Mouse (Mus musculus) lung, postnatal 10 days (tissue): ENCODE measurements at regions not wholly inside any gene's neighbourhood (a gene's known extent, or its start where the extent isn't known, plus 50 kb on each side); places are given as distances from the start of the nearest gene placed in this dataset.

Experiments
- DNase-seq: peaks from one replicate; pipeline ENCODE4 v3.0.0; 2021

DNA sequence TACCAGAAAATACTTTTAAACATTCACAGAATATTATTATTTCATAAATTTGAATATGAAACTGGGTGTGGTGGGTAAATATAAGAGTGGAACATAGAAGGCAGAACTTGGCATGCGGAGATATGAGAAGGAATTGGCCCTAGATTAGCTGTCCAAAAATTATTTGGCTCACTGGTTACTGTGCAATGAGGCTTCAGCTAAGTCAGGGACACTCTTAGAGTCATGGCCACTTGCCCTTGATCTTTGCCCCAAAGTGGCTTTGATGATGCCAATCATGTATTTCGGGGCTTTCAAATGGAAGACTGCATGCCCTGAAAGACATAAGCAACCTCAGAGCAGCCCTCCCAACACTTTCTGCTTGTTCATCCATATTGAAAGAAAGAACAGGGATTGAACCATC, 76.9 kb downstream of the Pxdc1 start:
- DNase-seq, result no peak

DNA sequence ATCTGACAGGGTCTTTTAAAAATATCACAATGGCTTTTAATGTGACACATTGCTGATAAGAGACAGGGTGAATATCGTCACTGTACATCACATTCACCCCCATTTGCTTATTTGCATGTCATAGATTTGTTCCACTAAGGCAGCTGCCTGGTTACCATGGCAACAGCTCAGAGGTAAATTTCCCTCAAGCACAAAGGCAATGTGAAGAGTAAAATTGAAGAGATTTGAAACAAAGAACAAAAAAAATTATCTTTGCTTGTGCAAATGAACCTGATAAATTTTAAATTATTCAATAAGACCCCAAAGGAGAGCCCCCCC, 77.3 kb downstream of the Pxdc1 start:
- DNase-seq, result no peak

DNA sequence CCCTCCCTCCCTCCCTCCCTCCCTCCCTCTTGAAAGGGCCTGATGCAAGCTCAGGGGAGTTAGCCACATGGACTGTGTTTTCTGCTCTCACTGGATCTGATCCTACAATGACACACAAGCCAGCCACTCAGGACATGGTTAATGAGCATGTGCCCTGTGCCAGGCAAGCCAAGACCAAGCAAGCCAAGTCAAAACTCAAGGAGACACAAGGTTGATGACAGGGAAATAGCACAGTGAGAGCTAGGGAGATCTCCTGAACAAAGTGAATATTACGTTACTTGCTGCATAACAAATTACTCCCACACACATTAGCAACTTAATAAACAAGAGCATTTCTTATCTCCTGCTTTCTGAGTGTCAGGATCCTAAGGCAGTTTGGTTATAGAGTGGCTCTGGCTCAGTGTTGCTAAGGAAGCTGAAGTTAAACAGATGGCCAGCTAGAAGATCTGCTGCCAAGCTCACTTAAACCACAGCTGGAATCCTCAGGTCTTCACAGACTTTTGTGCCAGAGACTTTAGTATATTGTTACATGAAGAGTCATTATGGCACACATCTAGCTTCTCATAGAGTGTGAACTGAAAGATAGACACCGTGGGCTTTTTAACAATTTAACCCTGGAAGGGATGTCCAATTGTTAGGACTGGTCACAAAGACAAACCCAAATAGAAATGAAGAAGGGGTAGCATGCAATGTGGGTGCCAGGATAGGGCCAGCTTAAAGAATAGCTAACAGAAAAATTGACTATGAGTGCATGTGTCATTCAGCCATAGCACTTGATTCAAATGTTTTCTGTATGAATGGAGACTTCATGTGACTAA, 77.9 kb downstream of the Pxdc1 start:
- peak; percentile 31 for DNase-seq

DNA sequence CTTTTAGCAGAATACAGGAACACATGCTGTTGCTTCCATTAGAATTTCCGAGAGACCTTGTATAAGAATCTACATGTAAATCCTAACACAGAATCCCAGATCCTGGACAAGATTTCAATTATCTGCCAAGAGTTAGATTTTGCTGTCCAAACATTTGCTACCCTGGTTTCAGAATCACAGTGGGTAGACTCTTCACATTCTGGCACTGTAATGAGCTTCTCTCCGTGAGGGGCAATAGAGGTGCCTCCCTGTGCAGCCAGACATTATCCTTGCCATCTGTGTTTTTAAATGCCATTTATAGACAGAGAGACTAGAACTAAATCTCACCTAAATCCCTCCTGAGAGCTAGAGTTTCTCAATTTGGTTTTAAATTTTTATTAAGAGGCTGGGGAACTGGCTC, 84.0 kb downstream of the Pxdc1 start:
- DNase-seq, result no peak

DNA sequence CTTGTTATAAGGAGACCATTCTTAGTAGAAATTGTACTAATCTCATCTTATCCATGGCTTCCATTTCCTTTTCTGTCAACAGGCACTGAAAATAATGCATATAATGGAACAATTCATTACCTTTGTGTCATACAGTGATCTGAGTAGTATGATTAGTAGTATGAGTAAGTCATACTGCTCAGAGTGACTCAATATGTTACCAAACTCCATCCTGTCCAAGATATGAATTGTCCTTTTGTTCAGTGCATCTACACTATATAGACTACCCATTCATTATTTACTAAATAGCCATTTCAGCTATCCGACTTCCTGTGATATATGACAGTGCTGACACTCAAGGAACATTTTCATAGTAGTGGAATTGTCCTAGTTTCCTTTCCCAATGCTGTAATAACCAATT, 86.6 kb downstream of the Pxdc1 start:
- no peak for DNase-seq

DNA sequence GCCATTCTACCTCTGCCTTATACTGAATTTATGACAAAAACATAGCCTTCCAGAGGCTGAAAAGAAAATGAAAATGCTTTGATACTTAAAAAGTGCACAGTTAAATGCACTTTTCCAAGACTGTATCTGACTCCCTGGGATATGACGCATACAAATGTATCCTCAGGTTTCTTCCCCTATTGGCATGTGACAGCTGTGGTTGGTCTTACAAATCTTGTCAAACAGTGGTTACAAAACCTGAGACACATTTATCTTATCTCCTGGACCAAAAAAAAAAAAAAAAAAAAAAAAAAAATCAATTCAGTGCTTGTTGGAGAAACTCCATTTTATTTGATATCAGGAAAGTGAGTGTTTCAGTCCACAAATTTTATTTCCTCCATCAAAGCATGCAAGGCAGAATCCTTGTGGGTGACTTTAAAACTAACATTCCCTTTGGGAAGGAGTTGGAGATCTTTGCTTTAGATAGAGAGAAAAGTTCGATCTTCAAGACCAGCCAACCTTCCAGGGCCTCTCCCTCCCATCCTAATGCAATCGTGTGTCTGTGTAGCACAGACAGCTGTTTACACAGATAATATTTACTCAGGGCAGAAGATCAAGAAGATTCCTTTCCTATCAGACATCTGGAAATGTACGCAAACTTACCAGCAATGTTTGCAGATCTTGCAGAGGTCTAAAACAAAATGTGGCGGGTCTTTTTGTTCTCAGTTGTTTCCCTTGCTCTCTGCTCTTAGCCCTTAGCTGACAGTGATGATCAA, 103.0 kb downstream of the Pxdc1 start:
- no peak for DNase-seq

DNA sequence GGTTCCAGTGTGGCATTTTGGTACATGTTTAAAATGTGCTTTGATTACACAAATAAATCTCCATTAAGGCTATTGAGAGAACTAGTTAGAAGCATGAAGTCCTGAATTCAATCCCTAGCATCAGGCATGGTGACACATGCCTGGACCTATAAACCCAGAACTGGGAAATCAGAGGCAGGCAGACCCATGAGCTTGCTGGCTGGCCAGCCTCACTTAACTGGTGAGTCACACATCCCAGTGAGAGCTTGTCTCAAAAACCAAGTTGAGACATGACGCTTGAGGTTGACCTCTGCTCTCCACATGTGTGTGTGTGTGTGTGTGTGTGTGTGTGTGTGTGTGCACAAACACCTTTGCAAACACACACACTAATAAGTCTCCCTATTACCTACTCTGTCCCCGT, 112.6 kb downstream of the Pxdc1 start:
- DNase-seq, result no peak

DNA sequence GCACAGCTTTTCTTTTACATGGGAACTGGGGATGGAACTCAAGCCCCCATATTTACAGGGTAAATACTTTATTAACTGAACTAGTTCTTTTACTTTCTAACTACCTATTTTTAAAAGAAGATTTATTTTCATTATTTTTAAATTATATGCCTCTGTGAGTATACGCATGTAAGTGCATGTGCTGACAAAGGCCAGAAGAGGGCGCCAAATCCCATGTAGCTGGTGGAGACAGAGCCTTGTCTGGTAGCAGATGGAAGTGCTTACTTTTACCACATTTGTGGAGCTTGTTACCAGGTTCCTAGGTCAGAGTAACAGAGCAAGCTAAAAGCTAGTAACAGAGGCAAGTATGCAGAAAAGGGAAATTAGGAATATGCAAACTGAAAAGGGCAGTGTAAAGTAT, 119.4 kb downstream of the Pxdc1 start:
- DNase-seq, result no peak

DNA sequence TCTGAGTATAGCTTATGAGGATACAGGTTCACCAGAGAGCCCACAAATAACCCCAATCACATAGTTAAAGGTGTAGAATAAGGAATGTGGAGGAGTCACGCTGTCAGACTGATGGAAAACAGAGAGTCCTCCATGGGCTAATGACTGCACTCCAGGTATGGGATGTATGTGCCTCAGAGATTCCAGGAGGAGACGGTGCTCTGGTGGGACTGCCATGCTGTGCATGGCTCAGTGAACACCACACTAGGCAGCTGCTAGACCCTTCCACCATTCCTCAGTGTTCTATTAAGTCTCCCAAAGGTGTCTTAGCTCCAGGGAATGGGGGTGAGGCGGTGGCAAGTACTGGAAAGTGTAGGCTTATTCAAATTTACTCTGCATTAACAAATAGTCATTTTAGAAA, 142.0 kb downstream of the Pxdc1 start:
- DNase-seq, result no peak

DNA sequence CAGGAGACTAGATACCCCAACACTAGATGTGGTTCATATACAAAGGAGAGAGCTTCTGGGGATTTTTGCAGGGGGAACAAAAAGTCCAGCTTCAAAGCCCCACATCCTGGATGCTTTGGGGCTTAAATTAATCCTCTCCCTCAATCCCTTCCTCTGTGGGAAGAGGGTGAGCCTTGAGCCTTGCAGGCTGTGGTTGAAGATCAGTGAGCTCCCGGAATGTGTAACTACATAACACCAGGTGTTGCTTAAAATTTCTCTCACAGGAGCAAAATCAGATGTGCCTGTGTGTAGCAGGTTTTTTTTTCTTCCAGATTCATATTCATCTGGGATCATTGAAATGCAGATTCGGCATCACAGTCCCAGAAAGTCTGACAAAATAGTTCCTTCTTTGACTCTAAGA, 146.1 kb downstream of the Pxdc1 start:
- DNase-seq, result no peak

DNA sequence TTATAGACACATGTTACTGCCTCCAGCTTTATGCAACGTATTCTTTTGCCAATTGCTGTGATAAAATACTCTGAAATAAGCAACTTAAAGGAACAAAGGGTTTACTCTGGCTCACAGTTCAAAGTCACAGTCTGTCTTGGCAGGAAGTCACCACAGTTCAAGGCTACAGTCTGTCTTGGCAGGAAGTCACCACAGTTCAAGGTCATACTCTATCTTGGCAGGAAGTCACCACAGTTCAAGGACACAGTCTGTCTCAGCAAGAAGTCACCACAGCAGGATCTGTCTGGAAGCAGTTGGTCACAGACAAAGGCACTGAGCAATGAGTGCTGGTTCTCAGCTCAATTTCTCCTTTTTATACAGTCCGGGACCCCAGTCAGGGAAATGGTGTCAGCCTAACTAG, 147.4 kb downstream of the Pxdc1 start:
- DNase-seq, result no peak

DNA sequence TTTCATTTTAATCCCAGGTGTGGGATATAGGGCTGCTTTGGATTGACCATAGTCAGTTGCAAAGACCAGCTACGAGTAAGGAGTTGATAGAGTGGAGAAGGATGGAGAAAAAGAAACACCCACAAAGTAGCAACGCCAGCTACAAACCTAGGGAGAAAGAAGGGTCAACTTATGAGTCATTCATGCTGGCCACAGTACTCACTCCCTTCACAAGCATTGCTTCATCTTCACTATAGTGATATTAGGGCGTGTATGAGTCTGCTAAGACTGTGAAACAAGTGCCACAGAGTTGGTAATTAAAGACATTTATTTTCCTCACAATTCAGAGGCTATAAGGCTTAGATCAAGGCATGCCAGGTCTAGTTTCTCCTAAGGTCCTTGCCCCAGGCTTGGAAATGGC, 148.4 kb downstream of the Pxdc1 start:
- no peak for DNase-seq

DNA sequence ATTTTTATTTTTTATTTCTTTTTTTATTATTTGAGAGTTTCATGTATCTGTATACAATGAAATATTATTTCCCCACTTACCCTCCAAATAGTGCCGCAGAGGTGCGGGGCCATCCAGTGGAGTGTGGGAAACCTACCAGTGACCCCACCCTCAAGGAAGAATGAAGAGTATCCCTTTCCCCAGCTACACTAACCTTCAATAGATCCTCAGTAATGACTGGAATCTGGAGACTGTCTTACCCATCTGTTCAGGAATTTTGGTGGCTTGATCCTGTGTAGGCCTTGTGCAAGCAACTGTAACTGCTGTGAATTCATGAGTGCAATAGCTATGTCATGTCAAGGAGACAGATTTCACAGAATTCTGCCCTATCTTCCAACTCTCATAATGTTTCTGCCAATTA, 153.9 kb upstream of the Slc22a23 start:
- DNase-seq, result no peak

DNA sequence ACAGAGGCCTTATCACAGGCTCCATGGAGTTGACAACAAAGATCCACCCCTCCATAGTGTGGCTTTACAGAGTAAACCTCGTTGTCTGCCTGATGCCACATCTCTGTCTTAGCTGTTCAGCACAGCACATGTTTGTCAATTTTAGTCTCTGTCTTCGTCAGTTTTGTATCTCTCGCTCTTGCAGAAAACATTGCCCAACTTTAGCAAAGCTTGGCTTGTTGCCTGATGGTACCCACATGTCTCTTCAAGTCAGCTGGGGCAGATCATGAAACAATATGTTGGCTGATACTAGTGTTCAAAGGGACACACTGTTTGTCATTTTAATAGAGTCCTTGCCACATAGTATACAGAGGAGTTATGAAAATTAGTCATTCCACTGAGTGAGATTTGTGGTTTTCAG, 152.7 kb upstream of the Slc22a23 start:
- no peak for DNase-seq

DNA sequence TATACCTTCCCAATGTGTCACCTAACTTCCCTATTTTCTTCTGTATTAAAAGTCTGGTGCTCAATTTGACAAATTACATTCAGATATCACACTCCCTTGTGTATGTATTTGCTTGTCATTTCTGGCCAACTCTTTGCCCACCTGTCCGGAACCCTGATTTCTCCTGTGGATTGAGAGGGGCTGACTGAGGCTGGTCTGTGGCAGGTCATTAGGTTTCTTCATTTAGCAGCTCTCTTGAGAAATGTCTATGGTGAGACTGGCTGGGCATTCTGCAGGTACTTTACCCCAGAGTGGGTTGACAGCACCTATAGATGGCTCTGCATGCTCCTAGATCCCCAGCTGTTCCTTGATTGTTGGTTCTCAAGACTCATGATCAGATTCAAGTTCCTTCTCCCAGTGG, 139.8 kb upstream of the Slc22a23 start:
- DNase-seq, result no peak

DNA sequence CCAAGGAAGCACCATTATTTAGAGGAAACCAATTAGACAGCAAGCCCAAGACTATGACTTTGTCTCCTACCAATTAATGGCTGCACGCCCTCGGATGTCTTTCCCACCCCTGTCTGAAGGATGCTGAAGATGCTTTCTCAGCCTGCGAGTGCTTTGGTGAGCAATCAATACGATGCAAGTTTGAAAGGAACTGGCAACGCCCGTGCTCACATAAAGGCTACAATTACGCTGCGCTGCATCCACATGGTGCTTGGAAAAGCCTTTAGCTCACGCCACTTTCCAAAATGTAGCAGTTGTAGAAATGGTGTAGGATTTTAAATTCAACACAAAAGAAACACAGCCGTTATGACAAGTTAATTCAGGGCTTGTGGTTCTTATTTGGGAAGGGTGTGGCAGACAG, 136.5 kb upstream of the Slc22a23 start:
- no peak for DNase-seq

DNA sequence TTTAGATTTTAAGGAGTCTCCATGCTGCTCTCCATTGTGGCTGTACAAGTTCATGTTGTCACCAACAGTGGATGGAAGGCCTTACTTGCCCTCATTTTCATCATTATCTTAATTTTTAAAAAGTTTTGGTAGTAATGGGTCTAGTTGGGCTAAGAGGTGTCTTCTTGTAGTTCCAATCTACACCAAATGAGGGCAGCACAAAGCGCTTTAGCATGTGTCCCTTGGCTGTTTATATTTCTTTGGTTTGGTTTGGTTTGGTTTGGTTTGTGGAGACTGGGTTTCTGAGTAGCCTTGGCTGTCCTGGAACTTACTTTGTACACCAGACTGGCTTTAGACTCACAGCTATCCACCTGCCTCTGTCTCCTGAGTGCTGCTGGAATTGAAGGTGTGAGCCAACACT, 125.4 kb upstream of the Slc22a23 start:
- DNase-seq, result peak; percentile 9

DNA sequence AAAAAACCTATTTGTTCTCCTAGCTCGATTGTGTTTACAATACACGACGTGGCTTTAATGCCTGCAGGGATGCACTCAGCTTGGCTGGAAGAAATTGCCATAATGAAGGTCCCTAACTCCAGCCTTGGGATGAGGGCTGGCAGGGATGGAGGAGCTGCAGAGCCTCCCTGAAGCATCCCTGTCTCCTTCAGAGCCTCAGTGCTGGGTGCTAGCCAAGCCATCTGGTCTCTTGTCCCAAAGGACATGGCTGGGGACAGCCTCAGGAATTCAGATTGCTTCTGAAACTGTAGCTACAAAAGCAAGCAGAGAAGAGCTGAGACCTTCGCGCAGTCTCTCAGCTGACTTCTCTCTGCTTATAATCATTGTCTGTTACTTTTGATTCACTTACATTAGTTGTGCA, 124.6 kb upstream of the Slc22a23 start:
- peak; percentile 45 for DNase-seq

DNA sequence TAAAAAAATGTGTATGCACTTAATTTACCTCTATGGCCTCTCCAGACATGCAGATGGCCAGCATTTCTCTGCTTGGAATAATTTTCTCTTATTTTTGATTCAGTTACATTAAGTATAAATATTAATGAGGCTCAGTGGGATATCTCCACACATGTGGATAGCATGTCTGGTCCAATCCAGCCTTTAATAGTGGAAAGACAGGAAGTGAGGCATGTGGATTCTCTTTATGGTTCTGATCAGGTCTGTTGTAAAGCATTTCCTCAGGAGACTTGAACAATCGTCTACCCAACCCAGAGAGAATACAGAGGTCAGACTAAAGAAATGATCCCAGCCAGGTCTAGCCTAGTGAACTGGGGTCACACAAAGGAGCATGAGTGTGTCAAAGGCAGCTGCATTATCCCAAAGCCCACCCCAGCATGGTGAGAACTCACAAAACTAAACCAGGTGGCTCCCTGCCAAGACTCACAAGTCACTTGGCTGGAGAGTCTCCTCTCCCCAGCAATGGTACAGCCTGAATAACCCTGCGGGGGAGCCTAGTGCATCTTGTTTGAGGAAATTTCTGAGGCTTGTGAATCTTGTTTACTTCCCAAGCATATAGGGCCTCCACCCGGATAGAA, 123.3 kb upstream of the Slc22a23 start:
- DNase-seq, result peak; percentile 38

DNA sequence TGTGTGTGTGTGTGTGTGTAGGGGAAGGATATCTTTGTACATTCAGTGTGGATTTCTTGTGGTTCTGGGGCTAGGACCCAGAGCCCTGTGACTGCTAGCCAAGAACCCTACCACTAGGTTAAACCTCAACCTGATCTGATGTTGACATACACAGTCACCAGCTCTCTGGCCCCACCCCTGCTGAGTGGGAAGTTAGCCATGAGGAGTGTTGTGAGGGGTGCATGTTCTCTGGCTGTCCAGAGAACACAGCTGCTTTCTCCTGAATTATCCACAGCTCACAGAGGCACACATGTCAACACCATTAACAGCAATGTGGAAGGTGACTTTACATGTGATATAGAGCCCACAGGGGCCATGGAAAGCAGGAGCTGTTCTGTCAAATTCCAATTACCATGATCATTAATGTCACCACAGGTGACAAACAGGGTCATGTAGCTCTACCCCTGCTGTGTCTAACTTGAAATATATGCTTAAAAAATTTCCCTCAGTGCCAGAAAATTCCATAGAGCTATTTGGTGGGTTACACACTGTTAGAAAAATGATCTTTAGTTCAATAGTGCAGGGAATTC, 121.0 kb upstream of the Slc22a23 start:
- DNase-seq, result no peak

DNA sequence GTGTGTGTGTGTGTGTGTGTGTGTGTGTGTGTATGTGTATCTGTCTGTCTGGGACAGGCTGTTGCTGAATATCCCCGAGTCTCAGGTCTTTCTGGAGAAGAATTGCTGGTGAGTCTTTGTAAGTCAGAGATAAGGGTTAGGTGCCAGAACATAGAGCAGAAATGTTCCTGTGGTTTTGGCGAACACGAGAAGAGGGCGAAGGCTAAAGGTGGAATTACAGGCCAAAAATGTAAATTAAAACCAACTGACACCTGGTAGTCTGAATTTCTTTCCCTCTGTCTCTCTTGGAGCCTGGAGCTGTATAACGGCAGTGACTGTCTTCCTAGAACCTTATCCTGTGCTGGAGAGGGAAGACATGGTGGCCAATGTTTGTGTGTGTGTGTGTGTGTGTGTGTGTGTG, 120.5 kb upstream of the Slc22a23 start:
- DNase-seq, result no peak

DNA sequence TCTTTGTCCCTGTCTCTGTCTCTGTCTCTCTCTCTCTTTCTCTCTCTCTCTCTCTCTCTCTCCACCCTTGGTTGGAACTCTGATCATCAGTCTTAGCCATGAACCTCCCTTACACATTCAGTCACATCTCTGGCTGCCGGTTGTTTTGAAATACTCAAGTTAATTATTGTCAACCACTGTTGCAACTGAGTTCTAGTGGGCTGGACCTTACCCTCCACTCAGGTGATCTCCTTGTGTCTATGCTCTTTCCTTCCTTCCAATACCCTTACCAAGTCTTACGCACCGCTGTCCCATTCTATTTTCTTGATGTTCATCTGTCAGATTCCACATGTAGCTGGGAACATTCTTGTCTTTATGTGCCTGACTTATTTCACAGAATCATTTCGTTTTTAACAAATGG, 119.2 kb upstream of the Slc22a23 start:
- DNase-seq, result no peak

DNA sequence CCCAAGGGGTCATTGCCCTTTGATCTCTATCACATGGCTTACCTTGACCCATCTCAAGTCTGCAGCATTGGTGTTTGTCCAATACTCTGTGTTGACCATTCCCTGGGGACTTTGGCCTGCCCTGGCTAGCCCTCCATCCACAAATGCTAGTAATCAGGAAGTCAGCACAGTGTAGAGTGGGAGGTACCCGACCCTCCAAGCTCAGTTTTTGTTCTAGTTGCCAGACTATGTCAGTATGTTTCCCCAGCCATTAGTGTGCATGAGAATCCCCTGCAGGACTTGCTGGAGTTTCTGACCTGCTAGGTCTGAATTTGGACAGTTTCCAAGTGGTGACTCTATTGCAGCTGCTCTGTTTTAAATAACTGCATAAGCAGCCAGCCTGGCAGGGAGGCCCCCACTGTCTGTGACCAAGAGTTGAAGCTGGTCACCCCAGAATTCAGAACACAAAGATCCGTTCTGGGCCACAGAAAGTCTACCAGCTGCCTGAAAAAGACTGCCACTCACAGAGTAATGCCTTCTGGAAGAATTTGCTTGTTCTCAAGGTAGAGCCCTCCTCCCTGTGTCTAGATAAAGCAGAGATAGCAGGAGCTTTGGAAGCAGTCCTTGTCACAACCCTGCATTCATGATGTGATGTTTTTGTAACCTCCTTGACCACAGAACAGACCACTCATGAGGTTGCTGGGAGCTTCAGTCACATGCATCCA, 118.0 kb upstream of the Slc22a23 start:
- DNase-seq, result peak; percentile 5
